Mouse (Mus musculus): ENCODE measurements around the gene Jhy. TPM values are rescaled to one million over a fixed set of nuclear protein-coding genes. Genes with fewer than 3 reads are reported as not detected.

The Jhy gene
- total RNA-seq (2023), result not detected

DNA sequence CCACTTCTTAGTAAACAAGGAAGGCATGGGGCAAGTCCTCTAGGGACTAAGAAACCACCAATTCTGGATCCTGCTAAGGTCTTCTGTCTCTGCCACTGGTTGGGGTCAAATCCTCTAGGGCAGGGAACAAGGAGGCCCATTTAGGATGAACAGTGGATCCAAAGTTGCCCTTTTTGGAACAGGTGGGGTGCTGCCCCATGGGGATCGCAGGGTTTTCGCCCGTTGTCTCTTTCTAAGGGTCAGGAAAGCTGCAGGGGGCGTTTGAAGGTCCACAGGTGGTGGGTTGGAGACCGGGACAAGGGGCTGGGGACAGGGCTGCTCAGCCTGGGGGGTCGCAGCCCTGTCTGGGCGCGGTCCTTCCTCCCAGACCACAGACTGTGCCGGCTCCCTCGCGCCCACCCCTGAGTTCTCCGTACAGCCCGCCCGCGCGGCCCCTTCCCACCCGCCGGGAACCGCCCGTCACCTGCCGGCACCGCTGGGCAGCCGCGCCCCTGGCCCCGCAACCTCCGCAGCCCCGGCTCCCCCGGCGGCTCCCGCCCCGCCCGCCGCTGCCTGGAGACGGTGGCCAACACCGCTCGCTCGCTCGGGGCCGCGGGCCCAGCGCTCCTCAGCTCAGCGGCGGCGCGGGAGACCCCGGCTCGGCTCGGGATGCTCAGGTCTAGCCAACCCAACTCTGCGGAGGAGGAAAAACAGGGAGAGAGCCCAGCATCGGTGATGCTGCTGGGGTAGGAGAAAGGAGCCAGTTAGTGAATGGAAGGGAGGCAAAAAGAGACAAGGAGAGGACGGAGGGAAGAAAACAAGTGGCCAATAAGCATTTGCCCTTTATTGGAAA is at the start of gene Jhy:
TSS of gene Jhy (minus strand) at position 533 of the 832 bp plus-strand sequence.

DNA sequence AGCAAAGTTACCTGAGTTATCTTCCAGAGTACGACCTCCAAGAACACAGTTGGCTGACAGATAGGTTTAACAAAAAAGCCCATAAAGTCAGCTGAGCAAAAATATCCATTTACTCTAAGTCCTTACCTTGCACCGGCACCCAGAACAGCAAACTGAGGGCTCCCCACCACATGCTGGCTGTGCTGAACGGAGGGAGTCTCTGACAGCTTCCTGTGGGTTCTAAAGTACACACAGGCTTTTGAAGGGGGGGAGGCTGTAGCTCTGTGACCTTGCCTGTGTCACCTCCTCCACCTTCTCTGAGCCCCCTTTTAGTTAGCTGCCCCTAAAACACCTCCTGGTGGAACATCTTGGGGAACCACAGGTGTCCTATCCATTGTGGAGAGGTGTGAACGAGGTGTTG is 40.5 kb upstream of the Jhy start, which contains the start of gene Crtam:
TSS of gene Crtam (minus strand) at position 214 of the 400 bp plus-strand sequence.

DNA sequence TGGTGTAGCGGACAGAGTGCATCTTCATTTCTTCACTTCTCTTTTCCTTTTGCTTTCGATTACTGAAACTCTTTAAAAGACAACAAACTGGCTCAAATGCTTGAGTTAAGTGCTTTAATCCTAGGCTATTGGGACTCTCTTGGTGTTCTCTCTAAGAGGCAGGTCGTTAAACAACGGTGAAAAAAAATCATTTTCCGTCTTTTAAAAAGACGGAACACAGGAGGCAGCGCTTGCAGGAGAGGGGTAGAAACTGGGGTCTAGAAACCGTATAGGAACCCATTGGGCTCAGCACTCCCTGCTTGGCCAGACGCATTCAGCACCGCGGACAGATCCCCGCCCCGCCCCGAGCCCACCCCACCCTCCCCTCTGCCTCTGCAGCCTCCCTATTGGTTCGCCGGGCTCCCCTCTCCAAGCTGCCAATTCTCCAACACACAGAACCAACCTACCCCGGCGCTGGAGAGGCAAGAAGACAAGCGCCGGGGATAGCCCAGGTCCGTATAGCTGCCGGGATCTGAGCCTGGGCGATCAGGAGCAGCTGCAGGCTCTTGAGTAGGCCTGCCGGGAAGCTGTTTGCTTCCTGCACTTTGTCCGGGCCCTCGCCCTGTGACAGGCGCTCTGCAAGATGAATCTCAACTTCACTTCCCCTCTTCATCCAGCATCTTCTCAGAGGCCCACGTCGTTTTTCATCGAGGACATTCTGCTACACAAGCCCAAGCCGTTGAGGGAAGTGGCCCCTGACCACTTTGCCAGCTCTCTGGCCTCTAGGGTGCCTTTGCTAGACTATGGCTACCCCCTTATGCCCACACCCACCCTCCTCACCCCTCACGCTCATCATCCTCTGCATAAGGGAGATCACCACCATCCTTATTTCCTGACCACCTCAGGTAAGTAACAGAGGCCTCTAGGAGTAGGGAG is 90.1 kb downstream of the Jhy start, which contains the start of gene Bsx:
TSS of gene Bsx (plus strand) at position 572 of the 915 bp plus-strand sequence.

Other genes starting within 250 kb of the Jhy start
- 1,000 to 10,000 TPM in 1 of 2 experiments, 100 to 1,000 TPM in 1; 894 to 1,202 TPM for gene Hspa8, start 163.1 kb downstream of the Jhy start, total RNA-seq (2023)
- not detected for gene Bsx, start 90.0 kb downstream of the Jhy start, total RNA-seq (2023)
- gene Crtam, start 40.5 kb upstream of the Jhy start, total RNA-seq (2023), result under 1 TPM; 0.20 to 0.31 TPM
- gene Ubash3b, start 197.6 kb upstream of the Jhy start, total RNA-seq (2023), result 10 to 100 TPM; 21.8 to 24.6 TPM